Mouse (Mus musculus): ENCODE data around the gene Ube2h. TPM values are rescaled to one million over a fixed set of nuclear protein-coding genes. Genes with fewer than 3 reads are reported as not detected.

Ube2h gene
- total RNA-seq, 1 experiment from 2014 or later, result 125 TPM

GRCm38 (mm10) chr6:30174461-30175224 lies 129.7 kb downstream of the Ube2h start:
- ATAC-seq (ENCODE audit: extremely low read depth, insufficient number of reproducible peaks, low FRiP score, poor library complexity, severe bottlenecking), result no peak

GRCm38 (mm10) chr6:30173551-30174460 lies 130.5 kb downstream of the Ube2h start:
- ATAC-seq (ENCODE audit: extremely low read depth, insufficient number of reproducible peaks, low FRiP score, poor library complexity, severe bottlenecking), result no peak; the same call in 1 of the 2 replicates

- ATAC-seq (ENCODE audit: extremely low read depth, insufficient number of reproducible peaks, low FRiP score, poor library complexity, severe bottlenecking), result no peak
These were observed 131.4 kb downstream of the Ube2h start for GRCm38 (mm10) chr6:30172820-30173550.

GRCm38 (mm10) chr6:30172441-30172819 lies 131.9 kb downstream of the Ube2h start:
- ATAC-seq (ENCODE audit: extremely low read depth, insufficient number of reproducible peaks, low FRiP score, poor library complexity, severe bottlenecking), result no peak

GRCm38 (mm10) chr6:30171967-30172366 lies 132.4 kb downstream of the Ube2h start:
- no peak for ATAC-seq (ENCODE audit: extremely low read depth, insufficient number of reproducible peaks, low FRiP score, poor library complexity, severe bottlenecking)

GRCm38 (mm10) chr6:30171226-30171625 lies 133.1 kb downstream of the Ube2h start:
- no peak for ATAC-seq (ENCODE audit: extremely low read depth, insufficient number of reproducible peaks, low FRiP score, poor library complexity, severe bottlenecking)

- ATAC-seq (ENCODE audit: extremely low read depth, insufficient number of reproducible peaks, low FRiP score, poor library complexity, severe bottlenecking), result no peak
These were observed 135.2 kb downstream of the Ube2h start for GRCm38 (mm10) chr6:30169148-30169547.

- ATAC-seq (ENCODE audit: extremely low read depth, insufficient number of reproducible peaks, low FRiP score, poor library complexity, severe bottlenecking), result no peak
These were observed 136.1 kb downstream of the Ube2h start for GRCm38 (mm10) chr6:30168275-30168674.

GRCm38 (mm10) chr6:30167192-30167591 lies 137.1 kb downstream of the Ube2h start:
- no peak for ATAC-seq (ENCODE audit: extremely low read depth, insufficient number of reproducible peaks, low FRiP score, poor library complexity, severe bottlenecking)

- no peak for ATAC-seq (ENCODE audit: extremely low read depth, insufficient number of reproducible peaks, low FRiP score, poor library complexity, severe bottlenecking)
These were observed 138.0 kb downstream of the Ube2h start for GRCm38 (mm10) chr6:30166349-30166748.

- ATAC-seq (ENCODE audit: extremely low read depth, insufficient number of reproducible peaks, low FRiP score, poor library complexity, severe bottlenecking), result no peak
These were observed 142.2 kb downstream of the Ube2h start for GRCm38 (mm10) chr6:30162091-30162490.

- ATAC-seq (ENCODE audit: extremely low read depth, insufficient number of reproducible peaks, low FRiP score, poor library complexity, severe bottlenecking), result no peak
These were observed 142.7 kb downstream of the Ube2h start for GRCm38 (mm10) chr6:30161618-30162017.

Other genes starting within 250 kb of the Ube2h start
- 21.9 and 24.6 TPM in 2 replicates for gene Zc3hc1, start 86.5 kb upstream of the Ube2h start, total RNA-seq (2017)
- gene Klhdc10, start 97.3 kb upstream of the Ube2h start, total RNA-seq (2017), result 13.5 and 19.3 TPM in 2 replicates
- gene Tmem209, start 205.2 kb upstream of the Ube2h start, total RNA-seq (2017), result 29.7 and 34.4 TPM in 2 replicates
- gene Ssmem1, start 205.3 kb upstream of the Ube2h start, total RNA-seq (2017), result 0.86 TPM in 1 of 2 replicates, not detected in the other
- gene Cpa2, start 237.0 kb upstream of the Ube2h start, total RNA-seq (2017), result not detected in 2 replicates

Data from neutrophil, adult 5-6 weeks (primary cell).